Mouse (Mus musculus): ENCODE measurements at regions not wholly inside any gene's neighbourhood (a gene's known extent, or its start where the extent isn't known, plus 50 kb on each side); places are given as distances from the start of the nearest gene placed in this dataset.

GRCm38 (mm10) chr12:28380203-28380602 lies 172.0 kb downstream of the Dcdc2c start:
- no peak for DNase-seq (ENCODE audit: low read depth)

GRCm38 (mm10) chr12:28377968-28378367 lies 174.2 kb downstream of the Dcdc2c start:
- DNase-seq (ENCODE audit: low read depth) = no peak

GRCm38 (mm10) chr12:28377373-28377772 lies 174.8 kb downstream of the Dcdc2c start:
- no peak for DNase-seq (ENCODE audit: low read depth)

GRCm38 (mm10) chr12:28376770-28377169 lies 175.4 kb downstream of the Dcdc2c start:
- DNase-seq (ENCODE audit: low read depth) = no peak

DNA sequence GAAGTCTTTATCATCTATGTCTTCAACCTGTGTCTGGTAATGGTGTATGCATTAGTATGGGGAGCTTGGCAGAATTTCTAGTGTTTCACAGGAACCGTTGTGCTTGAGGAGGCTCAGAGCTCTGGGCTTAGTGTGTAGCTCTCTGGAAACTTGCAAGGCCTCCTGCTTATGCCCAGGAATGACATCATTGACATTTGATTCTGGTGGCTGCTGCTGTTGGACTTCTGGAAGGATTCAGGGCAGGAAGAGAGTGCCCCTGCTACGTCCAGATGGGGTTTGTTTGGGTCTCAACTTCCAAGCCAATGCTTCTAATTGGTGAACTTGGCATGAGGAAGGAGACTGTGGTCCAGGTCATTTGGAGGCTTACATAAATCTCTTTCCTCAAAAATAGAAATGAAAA lies 186.9 kb downstream of the Dcdc2c start:
- DNase-seq (ENCODE audit: low read depth) = no peak

DNA sequence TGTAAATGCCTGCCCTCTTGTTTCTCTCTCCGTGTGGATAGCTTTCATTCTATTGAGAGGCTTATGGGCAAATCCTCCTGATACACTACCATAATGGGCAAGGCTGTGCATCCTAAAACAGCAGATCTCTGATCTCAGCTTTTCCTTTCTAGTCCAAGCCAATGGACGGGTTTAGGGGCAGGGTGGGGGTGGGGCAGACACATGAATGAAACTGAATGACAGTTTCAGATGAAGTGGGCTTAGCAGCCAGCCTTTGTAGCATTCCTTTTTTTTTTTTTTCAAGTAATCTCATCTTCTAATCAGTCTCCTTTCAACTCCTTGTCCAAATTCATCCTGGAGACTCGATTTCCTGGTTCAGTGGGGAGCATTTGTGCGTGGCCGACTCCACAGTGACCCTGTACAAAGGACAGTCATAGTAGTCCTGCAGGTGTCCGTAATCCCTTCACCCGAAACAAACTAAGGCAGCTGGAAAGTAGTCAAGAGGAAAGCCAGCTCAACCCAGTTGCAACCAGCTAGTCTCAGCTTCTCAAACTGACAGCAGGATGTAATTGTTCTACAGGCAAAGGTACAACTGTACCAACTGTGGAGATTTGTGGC lies 193.4 kb downstream of the Dcdc2c start:
- no peak for DNase-seq (ENCODE audit: low read depth)

DNA sequence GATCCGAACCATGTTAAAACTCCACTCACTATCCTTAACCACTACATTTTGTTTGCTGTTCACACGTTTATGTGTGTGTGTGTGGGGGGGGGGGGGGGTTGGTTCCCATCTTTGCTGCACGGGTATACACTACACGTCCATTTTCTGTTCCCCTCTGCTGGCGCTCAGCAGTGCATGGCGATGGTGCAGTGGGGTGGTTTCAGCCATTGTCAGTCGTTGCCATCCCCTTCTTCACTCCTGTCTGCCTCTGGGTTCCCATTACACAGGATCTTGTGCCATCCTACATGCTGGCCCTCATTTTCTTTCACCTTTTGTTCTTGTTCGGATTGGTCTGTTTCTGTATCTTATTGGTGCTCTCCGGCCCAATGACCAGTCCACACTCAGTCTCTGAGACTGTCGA lies 194.4 kb downstream of the Dcdc2c start:
- no peak for DNase-seq (ENCODE audit: low read depth)

DNA sequence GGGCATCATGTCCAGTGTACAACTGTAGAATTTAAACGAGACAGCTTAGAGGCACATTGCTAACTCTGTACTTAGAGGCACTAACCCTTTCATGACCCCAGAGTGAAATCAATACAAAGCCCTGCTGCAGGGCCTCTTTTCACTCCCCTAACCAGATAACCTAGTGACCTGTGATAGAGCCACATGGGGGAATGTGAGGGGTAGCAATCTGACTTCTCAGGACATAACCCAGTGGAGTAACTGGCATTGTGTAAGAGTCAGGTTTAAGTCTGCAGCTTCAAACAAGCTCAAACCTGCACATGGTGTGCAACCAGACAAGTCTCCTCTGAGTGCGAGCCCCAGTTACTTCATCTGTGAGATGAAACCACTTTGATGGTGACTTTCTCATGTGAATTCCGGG lies 199.1 kb downstream of the Dcdc2c start:
- DNase-seq (ENCODE audit: low read depth) = no peak

- DNase-seq (ENCODE audit: low read depth) = no peak
Measured at GRCm38 (mm10) chr12:28352571-28352970, 199.6 kb downstream of the Dcdc2c start.

- no peak for DNase-seq (ENCODE audit: low read depth)
Measured at GRCm38 (mm10) chr12:28342735-28343134, 209.5 kb downstream of the Dcdc2c start.

GRCm38 (mm10) chr12:28332591-28332990 lies 219.6 kb downstream of the Dcdc2c start:
- DNase-seq (ENCODE audit: low read depth) = no peak

DNA sequence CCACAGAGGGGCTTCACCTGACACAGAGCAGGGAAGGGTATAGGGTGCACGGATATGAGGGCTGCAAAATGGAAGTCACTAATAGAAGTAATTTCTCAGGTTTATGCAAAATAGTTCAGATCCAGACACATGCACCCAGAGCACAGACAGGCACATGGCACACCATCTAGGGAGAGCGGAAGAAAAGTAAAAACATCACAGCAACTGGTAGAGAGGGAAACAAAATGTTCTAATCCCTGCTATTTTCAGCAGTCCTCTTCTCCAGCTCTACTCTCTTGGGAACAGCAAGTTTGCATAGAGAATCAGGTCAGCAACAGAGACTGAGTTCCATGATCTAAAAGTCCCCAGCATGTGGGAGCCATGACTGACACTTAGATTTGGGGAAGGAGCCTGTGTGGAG lies 220.4 kb downstream of the Dcdc2c start:
- DNase-seq (ENCODE audit: low read depth) = no peak

DNA sequence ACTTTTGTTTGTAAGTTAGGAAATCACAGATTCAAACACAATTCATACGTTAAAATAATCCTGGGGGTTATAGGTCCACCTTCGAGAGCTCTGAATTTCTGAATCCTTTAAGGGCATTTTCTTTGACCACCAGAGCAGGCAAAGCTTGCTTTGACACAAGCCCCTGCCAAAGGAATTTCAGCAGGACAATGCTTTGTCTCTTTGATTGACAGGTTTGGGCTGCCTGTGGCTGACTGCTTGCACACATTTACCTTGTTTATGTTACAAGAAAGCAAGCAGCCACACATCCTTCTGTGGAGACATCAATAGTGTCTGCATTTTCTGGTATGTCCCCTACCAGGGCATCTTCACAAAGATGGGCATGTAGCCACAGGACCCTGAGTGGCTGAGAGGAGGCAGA lies 228.5 kb downstream of the Dcdc2c start:
- DNase-seq (ENCODE audit: low read depth) = no peak

- no peak for DNase-seq (ENCODE audit: low read depth)
Measured at GRCm38 (mm10) chr12:28309226-28309625, 243.0 kb downstream of the Dcdc2c start.

- DNase-seq (ENCODE audit: low read depth) = no peak
Measured at GRCm38 (mm10) chr12:28302038-28302581, 250.1 kb downstream of the Dcdc2c start.

DNA sequence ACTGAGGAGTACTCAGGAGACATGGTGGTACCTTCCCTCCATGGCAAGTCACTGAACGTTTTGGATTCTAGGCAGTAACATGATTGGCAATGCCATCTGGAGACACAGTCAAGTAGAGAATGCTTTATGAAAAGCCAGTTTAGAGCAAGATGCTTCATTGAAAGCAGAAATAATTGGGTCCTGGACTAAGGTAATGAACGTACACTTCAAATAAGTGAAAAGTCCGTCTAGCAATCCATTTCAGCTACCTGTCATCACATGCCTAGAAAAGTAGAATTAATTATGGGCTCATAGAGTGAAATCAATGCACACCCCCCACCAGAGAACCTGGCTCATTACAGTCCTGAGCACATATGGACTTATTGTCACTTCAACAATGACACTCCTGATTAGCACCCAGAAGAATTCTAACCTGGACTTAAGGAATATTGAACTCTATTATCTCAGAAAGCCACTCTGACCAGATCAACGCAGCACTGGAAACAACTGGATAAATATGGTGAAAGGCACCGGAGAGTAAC lies 263.8 kb downstream of the Dcdc2c start:
- no peak for DNase-seq (ENCODE audit: low read depth)

GRCm38 (mm10) chr12:28255524-28255923 lies 296.7 kb downstream of the Dcdc2c start:
- DNase-seq (ENCODE audit: low read depth) = no peak

DNA sequence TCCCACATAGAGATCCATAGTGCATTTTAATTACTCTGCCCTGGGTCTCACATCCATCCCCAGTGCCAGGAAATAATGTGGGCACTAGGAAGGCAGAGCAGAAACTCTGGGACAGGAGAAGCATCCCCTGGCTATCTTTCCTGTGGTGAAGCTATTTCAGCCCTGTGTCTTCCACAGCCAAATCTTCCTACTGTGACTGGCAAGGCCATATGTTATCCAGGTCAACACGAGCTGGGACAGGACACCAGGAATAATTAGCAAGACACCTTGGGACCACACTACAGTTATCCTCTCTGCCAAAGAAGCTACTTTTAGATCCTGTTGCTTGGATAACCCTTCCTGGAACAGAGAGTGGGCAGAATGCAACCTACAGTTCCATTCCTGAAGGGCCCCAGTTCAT lies 301.7 kb downstream of the Dcdc2c start:
- DNase-seq (ENCODE audit: low read depth) = no peak

GRCm38 (mm10) chr12:28248749-28249148 lies 303.4 kb downstream of the Dcdc2c start:
- DNase-seq (ENCODE audit: low read depth) = no peak

DNA sequence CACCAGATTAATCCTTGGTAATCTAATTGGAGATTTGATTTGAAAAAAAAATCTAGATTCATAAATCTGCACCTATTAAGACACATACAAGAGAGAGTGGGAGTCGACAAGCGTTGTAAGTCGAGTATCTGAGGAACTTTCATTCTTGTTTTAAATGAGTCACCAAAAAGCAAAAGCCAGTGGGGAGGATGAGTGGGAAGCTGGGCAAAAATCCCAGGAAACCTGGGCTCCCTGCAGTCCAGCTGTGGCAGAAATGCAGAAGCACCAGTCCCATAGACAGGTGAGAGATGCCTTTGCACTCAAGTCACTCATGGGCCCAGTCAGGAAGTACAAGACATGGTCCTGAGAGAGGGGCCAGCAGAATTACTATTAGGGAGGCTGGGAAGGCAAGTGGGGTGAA lies 303.9 kb downstream of the Dcdc2c start:
- DNase-seq (ENCODE audit: low read depth) = no peak

GRCm38 (mm10) chr12:28238016-28238415 lies 314.2 kb downstream of the Dcdc2c start:
- DNase-seq (ENCODE audit: low read depth) = no peak

DNA sequence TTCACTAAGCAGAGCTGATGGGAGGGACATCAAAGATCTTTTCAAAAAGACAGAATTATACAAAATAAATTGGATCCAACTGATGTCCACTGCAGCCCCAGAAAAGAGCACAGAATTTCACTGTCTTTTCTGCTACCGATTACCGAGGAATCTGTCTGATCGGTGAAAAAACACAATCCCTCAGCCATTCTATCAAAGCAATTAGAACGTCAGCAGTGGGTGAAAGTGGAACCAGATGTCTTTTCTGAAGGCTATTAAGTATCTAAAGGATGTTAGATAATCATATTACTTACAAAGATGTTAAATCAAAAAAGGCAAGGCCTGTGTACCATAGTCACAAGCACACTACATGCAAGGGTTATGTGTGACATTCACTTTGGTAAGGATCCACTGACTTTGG lies 315.2 kb downstream of the Dcdc2c start:
- no peak for DNase-seq (ENCODE audit: low read depth)

GRCm38 (mm10) chr12:28202847-28203246 lies 349.4 kb downstream of the Dcdc2c start:
- no peak for DNase-seq (ENCODE audit: low read depth)

DNA sequence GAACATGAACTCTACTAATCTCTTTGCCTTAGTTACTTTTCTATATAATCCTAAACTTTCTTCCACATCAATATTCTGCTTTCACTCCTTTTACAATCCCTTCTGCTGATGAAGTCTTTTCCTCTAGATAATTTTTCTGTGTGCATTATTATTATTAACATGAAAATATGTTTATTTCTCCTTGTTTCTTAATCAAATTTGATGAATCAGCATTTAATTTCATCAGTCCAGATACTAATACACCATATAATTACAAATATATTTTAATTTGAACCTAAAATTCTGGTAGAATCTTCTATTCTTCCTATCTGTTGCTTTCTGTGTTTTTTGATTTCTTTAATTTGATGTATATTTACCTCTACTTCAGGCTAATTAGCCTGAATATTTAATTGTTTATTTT lies 365.5 kb downstream of the Dcdc2c start:
- no peak for DNase-seq (ENCODE audit: low read depth)

Measured in c-Kit-positive CD71-negative TER-119-negative erythroid progenitor cells, embryonic 14.5 days (primary cell).